ENCODE assay signal across 26 mouse cellular contexts in genomic region chr1:36479903-36480899, GRCm38 (mm10). TPM values are rescaled to one million over a fixed set of nuclear protein-coding genes. Genes with fewer than 3 reads are reported as not detected.
A peak's percentile ranks its signal among the peaks of the same experiment; 100 is the strongest.
DNase-seq lines count a peak whose midpoint lies in the region; ATAC-seq lines count a peak whose summit lies in the region.
"Had no signal": no experiment of that assay in that cellular context is flagged by ENCODE, and none has a peak within 500 bp of the region (broad histone marks: within the 10 kb centered on the region; RNA-seq: fewer than 3 reads in every experiment).

No protein-coding gene starts in this region.

- H3K27me3 ChIP-seq in kidney, embryonic 16.5 days (ENCODE audit: insufficient read depth, low read length) = no peaks in the 10 kb centered on the region
- H3K27me3 ChIP-seq in kidney, embryonic 14.5 days (ENCODE audit: control insufficient read depth, insufficient read depth, low read length) = no peaks in the 10 kb centered on the region
- H3K27me3 ChIP-seq: heart, embryonic 13.5 days; limb, embryonic 12.5 days; neural tube, embryonic 15.5 days had no signal

- 0 out of 2 replicates have a peak overlapping the region, but pooled peaks have one; percentile 25 for H3K27ac ChIP-seq in kidney, embryonic 16.5 days (ENCODE audit: low read length)
- H3K27ac ChIP-seq in kidney, embryonic 14.5 days (ENCODE audit: low read depth, low read length) = no peak overlapping the region
- H3K27ac ChIP-seq: forebrain, embryonic 10.5 days; heart, embryonic 13.5 days; hindbrain, embryonic 14.5 days; limb, embryonic 12.5 days; midbrain, embryonic 10.5 days; neural tube, embryonic 15.5 days had no signal

- ATAC-seq in kidney, embryonic 16.5 days (ENCODE audit: low FRiP score, low TSS enrichment) = 0 out of 2 replicates have a peak, but pooled peaks have one; percentile 36
- no peak for ATAC-seq in kidney, embryonic 14.5 days (ENCODE audit: low FRiP score, low TSS enrichment)
- ATAC-seq: CD4-positive, CD25-positive, alpha-beta regulatory T cell, adult 4 months; forebrain, embryonic 16.5 days; inflammation-experienced regulatory T-cells, adult 6 months; liver, postnatal 0 days had no signal

- no peaks in the 10 kb centered on the region for H3K36me3 ChIP-seq in kidney, embryonic 16.5 days (ENCODE audit: insufficient read depth, low read length)
- H3K36me3 ChIP-seq in kidney, embryonic 14.5 days (ENCODE audit: control insufficient read depth, insufficient read depth, low read length) = no peaks in the 10 kb centered on the region; the same call in 1 of the 2 replicates
- H3K36me3 ChIP-seq: forebrain, embryonic 10.5 days; heart, embryonic 13.5 days; limb, embryonic 12.5 days; midbrain, embryonic 10.5 days; neural tube, embryonic 15.5 days had no signal

- no peak overlapping the region for H3K4me2 ChIP-seq in kidney, embryonic 16.5 days (replicated peaks; ENCODE audit: low read depth, low read length)
- no peak overlapping the region for H3K4me2 ChIP-seq in kidney, embryonic 14.5 days (replicated peaks; ENCODE audit: low read depth, low read length)
- H3K4me2 ChIP-seq: heart, embryonic 13.5 days; hindbrain, embryonic 14.5 days; limb, embryonic 12.5 days; liver, embryonic 11.5 days; neural tube, embryonic 15.5 days had no signal

- 68% methylated on average over 12 of the region's 12 CpGs for WGBS in kidney, embryonic 16.5 days
- WGBS in kidney, embryonic 14.5 days = 69% methylated on average over 12 of the region's 12 CpGs

- H3K4me1 ChIP-seq in kidney, embryonic 16.5 days (ENCODE audit: insufficient read depth, low read length) = peaks cover 56% of the 10 kb centered on the region
- H3K4me1 ChIP-seq in kidney, embryonic 14.5 days (ENCODE audit: control insufficient read depth, insufficient read depth, low read length) = peaks cover 41% of the 10 kb centered on the region

- H3K4me3 ChIP-seq in kidney, embryonic 16.5 days (ENCODE audit: low read length) = no peak overlapping the region
- no peak overlapping the region for H3K4me3 ChIP-seq in kidney, embryonic 14.5 days (ENCODE audit: low read length)
- H3K4me3 ChIP-seq: forebrain, embryonic 10.5 days; heart, embryonic 13.5 days; limb, embryonic 12.5 days; midbrain, embryonic 10.5 days; neural tube, embryonic 15.5 days had no signal

- peak; percentile 62 to 69 for DNase-seq in cerebellum, adult 18-20 months
- DNase-seq in cerebellum, postnatal 14 days = no peak
- DNase-seq in Muller cell, postnatal 12 days (ENCODE audit: inconsistent ontology term) = peak; percentile 89
- DNase-seq in lung, postnatal 36 days = peak; percentile 30
- no peak for DNase-seq in right cerebral cortex, postnatal 14 days
- DNase-seq: gastrocnemius, postnatal 14 days; heart, adult 18-20 months; heart, postnatal 4 days; kidney, adult 18-20 months; kidney, postnatal 25 days; liver, postnatal 0 days; right cerebral cortex, postnatal 25 days; spleen, adult 18-20 months had no signal

- no peaks in the 10 kb centered on the region for H3K9me3 ChIP-seq in kidney, embryonic 16.5 days (ENCODE audit: low read length)
- H3K9me3 ChIP-seq in kidney, embryonic 14.5 days (ENCODE audit: control insufficient read depth, low read length) = no peaks in the 10 kb centered on the region
- H3K9me3 ChIP-seq: forebrain, embryonic 10.5 days; heart, embryonic 13.5 days; limb, embryonic 12.5 days; midbrain, embryonic 10.5 days; neural tube, embryonic 15.5 days had no signal

- no peak overlapping the region for H3K9ac ChIP-seq in kidney, embryonic 16.5 days (replicated peaks; ENCODE audit: low read length)
- no peak overlapping the region for H3K9ac ChIP-seq in kidney, embryonic 14.5 days (ENCODE audit: low read depth, low read length)
- H3K9ac ChIP-seq: heart, embryonic 13.5 days; hindbrain, embryonic 14.5 days; limb, embryonic 12.5 days; liver, postnatal 0 days; neural tube, embryonic 15.5 days had no signal

RNA-seq across cellular contexts. Expression of gene Cnnm4, which starts 8.8 kb away (rescaled TPM):
- 13.8 and 13.9 TPM in 2 replicates for polyA plus RNA-seq in kidney, embryonic 16.5 days (2015; fragmentation: Nextera tagmentation; extraction: Ambion mirVana)
- 12.8 and 13.1 TPM in 2 replicates for polyA plus RNA-seq in kidney, embryonic 14.5 days (2014; fragmentation: Nextera tagmentation; extraction: Ambion mirVana)

RNA-seq across cellular contexts. Expression of gene Cnnm3, which starts 31.5 kb away (rescaled TPM):
- 3.5 and 3.7 TPM in 2 replicates for polyA plus RNA-seq in kidney, embryonic 16.5 days (2015; fragmentation: Nextera tagmentation; extraction: Ambion mirVana)
- polyA plus RNA-seq in kidney, embryonic 14.5 days (2014; fragmentation: Nextera tagmentation; extraction: Ambion mirVana) = 5.7 and 7.5 TPM in 2 replicates

RNA-seq across cellular contexts. Expression of gene Lman2l, which starts 35.1 kb away (rescaled TPM):
- 54.0 and 61.4 TPM in 2 replicates for polyA plus RNA-seq in kidney, embryonic 16.5 days (2015; fragmentation: Nextera tagmentation; extraction: Ambion mirVana)
- polyA plus RNA-seq in kidney, embryonic 14.5 days (2014; fragmentation: Nextera tagmentation; extraction: Ambion mirVana) = 33.6 and 33.7 TPM in 2 replicates

RNA-seq across cellular contexts. Expression of gene Ankrd23, which starts 56.5 kb away (rescaled TPM):
- polyA plus RNA-seq in kidney, embryonic 16.5 days (2015; fragmentation: Nextera tagmentation; extraction: Ambion mirVana) = 15.2 and 21.7 TPM in 2 replicates
- polyA plus RNA-seq in kidney, embryonic 14.5 days (2014; fragmentation: Nextera tagmentation; extraction: Ambion mirVana) = 10.5 and 14.6 TPM in 2 replicates

RNA-seq across cellular contexts. Expression of gene Gm42417, which starts 59.0 kb away (rescaled TPM):
- 0.30 and 1.5 TPM in 2 replicates for polyA plus RNA-seq in kidney, embryonic 16.5 days (2015; fragmentation: Nextera tagmentation; extraction: Ambion mirVana)
- 0.26 TPM in 1 of 2 replicates, not detected in the other for polyA plus RNA-seq in kidney, embryonic 14.5 days (2014; fragmentation: Nextera tagmentation; extraction: Ambion mirVana)
- polyA plus RNA-seq: embryonic facial prominence, embryonic 11.5 days; forebrain, embryonic 10.5 days; heart, embryonic 13.5 days; liver, embryonic 11.5 days; liver, postnatal 0 days had no signal

Comparison
In these comparisons a context has a peak if more than half of its experiments do, and no peak if none do; other contexts are left out.
1. DNase-seq: peak in cerebellum, adult 18-20 months (2 of 2), Muller cell, postnatal 12 days (single experiment) and lung, postnatal 36 days (single experiment); none in cerebellum, postnatal 14 days (0 of 2) and right cerebral cortex, postnatal 14 days (single experiment).